Mouse (Mus musculus) fibroblast of lung, adult 2 months (primary cell): ENCODE measurements around the gene Urah.
A peak's percentile ranks its signal among the peaks of the same experiment; 100 is the strongest.

ENCODE experiments used
- DNase-seq: peaks from one replicate; pipeline ENCODE4 v3.0.0-alpha.2; 2011; ENCODE audit warnings: low read depth

Urah gene

GRCm38 (mm10) chr7:140877364-140877763 lies 42.5 kb downstream of the Urah start:
- no peak for DNase-seq

GRCm38 (mm10) chr7:140879355-140879754 lies 44.5 kb downstream of the Urah start:
- DNase-seq = no peak

GRCm38 (mm10) chr7:140880419-140880818 lies 45.6 kb downstream of the Urah start:
- DNase-seq = no peak

DNA sequence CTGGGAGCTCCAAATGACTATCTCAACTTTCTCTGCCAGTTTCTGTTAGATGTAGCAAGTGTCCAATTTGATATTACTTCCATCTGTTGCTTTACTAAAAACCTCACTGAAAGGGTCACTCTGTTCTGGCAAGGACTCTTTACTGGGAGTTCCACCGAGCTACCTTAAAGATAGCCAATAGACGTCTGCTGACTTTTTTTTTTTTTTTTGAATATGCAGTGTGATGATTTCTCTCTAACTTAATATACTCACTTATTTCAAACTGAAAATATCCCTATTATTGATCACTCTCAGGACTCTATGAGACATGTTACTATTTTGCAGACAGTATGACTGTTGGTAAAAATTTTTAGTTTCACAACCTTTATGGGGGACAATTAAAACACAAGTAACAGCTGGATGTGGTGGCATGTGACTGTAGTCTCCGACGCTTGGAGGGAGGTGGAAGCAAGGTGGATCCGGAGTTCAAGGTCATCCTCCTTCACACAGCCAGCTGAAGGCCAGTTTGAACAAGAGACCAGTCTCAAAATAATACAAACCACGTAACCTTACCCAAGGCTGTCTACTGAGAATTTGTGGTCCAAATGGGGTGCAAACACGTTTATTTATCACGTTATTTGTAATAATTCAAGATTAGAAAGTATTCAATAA lies 46.2 kb downstream of the Urah start:
- DNase-seq = no peak

GRCm38 (mm10) chr7:140881696-140882468 lies 47.1 kb downstream of the Urah start, which contains the start of the genes Psmd13 and Sirt3:
Gene Psmd13, plus strand, starts transcription at chr7:140881968.
Gene Sirt3, minus strand, starts transcription at chr7:140882309.
- DNase-seq = peak; percentile 78

- DNase-seq = no peak
These were observed 47.6 kb downstream of the Urah start for GRCm38 (mm10) chr7:140882469-140882803.
